Mouse (Mus musculus) lung, postnatal 0 days (tissue): ENCODE results near the gene Slc24a2. TPM values are rescaled to one million over a fixed set of nuclear protein-coding genes. Genes with fewer than 3 reads are reported as not detected.

Experiments
- ATAC-seq: fragments of 200-750 bp; cut with Nextera tagmentation; 2 replicates; pipeline ENCODE4 v1.8.0; 2017; ENCODE audit warnings: moderate library complexity
- DNase-seq: peaks from one replicate; pipeline ENCODE4 v3.0.0-alpha.2; 2016; ENCODE audit warnings: low spot score
- H3K27ac ChIP-seq: fragments of 300-500 bp; sonication (generic); 2 replicates; pipeline ENCODE4 v1.5.1; 2014; ENCODE audit warnings: antibody characterized with exemption, mild to moderate bottlenecking, low read length, mixed read lengths
- H3K27me3 ChIP-seq: fragments of 300-500 bp; sonication (generic); replicated peaks from 2 replicates; pipeline ENCODE4 v1.6.1; 2014; ENCODE audit warnings: low read length, mixed read lengths; ENCODE audit not compliant: insufficient read depth
- H3K36me3 ChIP-seq: fragments of 300-500 bp; sonication (generic); 2 replicates; pipeline ENCODE4 v1.6.1; 2014; ENCODE audit warnings: low read length, mixed read lengths; ENCODE audit not compliant: insufficient read depth
- H3K4me1 ChIP-seq: fragments of 300-500 bp; sonication (generic); 2 replicates; pipeline ENCODE4 v1.6.1; 2014; ENCODE audit warnings: antibody characterized with exemption, low read depth, low read length, mixed read lengths; ENCODE audit not compliant: insufficient read depth
- H3K4me2 ChIP-seq: fragments of 300-500 bp; sonication (generic); replicated peaks from 2 replicates; pipeline ENCODE4 v1.6.1; 2014; ENCODE audit warnings: low read depth, mild to moderate bottlenecking, low read length, moderate library complexity, mixed read lengths
- H3K4me3 ChIP-seq: fragments of 300-500 bp; sonication (generic); 2 replicates; pipeline ENCODE4 v1.5.1; 2014; ENCODE audit warnings: low read depth, low read length
- H3K9ac ChIP-seq: fragments of 300-500 bp; sonication (generic); replicated peaks from 2 replicates; pipeline ENCODE4 v1.6.1; 2014; ENCODE audit warnings: low read depth, mild to moderate bottlenecking
- H3K9me3 ChIP-seq: fragments of 300-500 bp; sonication (generic); 2 replicates; pipeline ENCODE4 v1.6.1; 2016; ENCODE audit warnings: low read length, mixed read lengths
- CTCF ChIP-seq: IDR thresholded peaks from 2 replicates; pipeline ENCODE4 v1.5.1; 2016; ENCODE audit warnings: antibody characterized with exemption, mild to moderate bottlenecking
- EP300 ChIP-seq: IDR thresholded peaks from 2 replicates; pipeline ENCODE4 v1.6.1; 2016; ENCODE audit warnings: antibody characterized with exemption, mild to moderate bottlenecking, control low read depth
- WGBS: fragments of 180-500 bp; shearing (Covaris S2); extraction: QIAGEN DNeasy Blood & Tissue Kit; methylation state at CpG from one replicate; pipeline ENCODE4 v1.1.7; 2014; 5-methylcytosine and 5-hydroxymethylcytosine counted together
- polyA plus RNA-seq: library from polyadenylated mRNA; unstranded; fragments of >200 nt; fragmentation: Nextera tagmentation; extraction: Ambion mirVana; gene quantifications from 2 replicates; pipeline ENCODE4 v1.2.1, GENCODE M21; 2015

Slc24a2 gene
- polyA plus RNA-seq, 1 experiment from 2014 or later = 0.01 TPM

- H3K9me3 ChIP-seq = no peaks in the 10 kb centered on the region
- no peak overlapping the region for H3K4me3 ChIP-seq
- ATAC-seq (no peak), DNase-seq (no peak)
- no peaks in the 10 kb centered on the region for H3K36me3 ChIP-seq
- no peak overlapping the region for H3K27ac ChIP-seq
- no peaks in the 10 kb centered on the region for H3K27me3 ChIP-seq
- TF ChIP-seq CTCF (no peak), EP300 (no peak)
- 56% methylated on average over 3 of the region's 3 CpGs for WGBS
- H3K4me1 ChIP-seq = no peaks in the 10 kb centered on the region
- H3K9ac ChIP-seq = no peak overlapping the region
- no peak overlapping the region for H3K4me2 ChIP-seq
Observed at GRCm38 (mm10) chr4:87140901-87141300, 89.4 kb downstream of the Slc24a2 start.

GRCm38 (mm10) chr4:87132525-87132924 lies 97.8 kb downstream of the Slc24a2 start:
- no peak for ATAC-seq
- 83% methylated on average over 5 of the region's 5 CpGs for WGBS
- no peaks in the 10 kb centered on the region for H3K27me3 ChIP-seq

GRCm38 (mm10) chr4:87126756-87127155 lies 103.5 kb downstream of the Slc24a2 start:
- TF ChIP-seq EP300 (no peak), CTCF (no peak)
- no peaks in the 10 kb centered on the region for H3K4me1 ChIP-seq
- no peaks in the 10 kb centered on the region for H3K36me3 ChIP-seq
- H3K4me3 ChIP-seq = no peak overlapping the region
- H3K9me3 ChIP-seq = no peaks in the 10 kb centered on the region
- H3K4me2 ChIP-seq = no peak overlapping the region
- H3K9ac ChIP-seq = no peak overlapping the region
- H3K27ac ChIP-seq = no peak overlapping the region
- 60% methylated on average over 4 of the region's 4 CpGs for WGBS
- no peaks in the 10 kb centered on the region for H3K27me3 ChIP-seq
- DNase-seq = no peak
- ATAC-seq = no peak

More at GRCm38 (mm10) chr4:87132525-87132924, 97.8 kb downstream of the Slc24a2 start:
- no peak for TF ChIP-seq EP300
- no peak for TF ChIP-seq CTCF
- DNase-seq = no peak
- Histone ChIP-seq H3K36me3 (no peaks in the 10 kb centered on the region), H3K27ac (no peak overlapping the region), H3K4me2 (no peak overlapping the region), H3K4me3 (no peak overlapping the region), H3K9me3 (no peaks in the 10 kb centered on the region), H3K4me1 (no peaks in the 10 kb centered on the region), H3K9ac (no peak overlapping the region)

DNA sequence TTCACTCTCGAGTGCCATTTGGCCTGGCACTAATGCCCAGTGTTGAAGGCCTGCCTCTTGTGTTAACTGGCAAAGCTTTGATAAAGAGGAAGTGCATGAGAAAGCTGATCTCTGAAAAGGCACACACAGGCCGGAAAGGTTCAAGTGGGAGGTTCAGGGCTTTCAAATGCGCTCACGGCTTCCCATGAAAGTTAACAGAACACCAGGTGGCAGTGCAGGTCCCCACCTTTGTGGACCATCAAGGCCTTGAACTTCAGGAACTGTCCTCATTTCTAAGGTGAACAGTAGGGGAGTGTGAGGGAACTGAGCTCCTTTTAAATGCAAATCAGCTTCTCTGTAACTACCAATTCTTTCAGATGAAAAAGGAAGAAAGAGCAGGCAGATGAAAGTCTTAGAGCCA lies 110.5 kb downstream of the Slc24a2 start:
- no peaks in the 10 kb centered on the region for H3K9me3 ChIP-seq
- WGBS = 41% methylated on average over 4 of the region's 4 CpGs
- no peak for ATAC-seq
- no peak overlapping the region for H3K9ac ChIP-seq
- no peaks in the 10 kb centered on the region for H3K4me1 ChIP-seq
- H3K27me3 ChIP-seq = no peaks in the 10 kb centered on the region
- no peak overlapping the region for H3K4me3 ChIP-seq
- no peak overlapping the region for H3K4me2 ChIP-seq
- H3K27ac ChIP-seq = no peak overlapping the region
- TF ChIP-seq CTCF = no peak
- no peak for TF ChIP-seq EP300
- no peaks in the 10 kb centered on the region for H3K36me3 ChIP-seq
- no peak for DNase-seq

- H3K4me1 ChIP-seq = no peaks in the 10 kb centered on the region
- H3K9ac ChIP-seq = no peak overlapping the region
- ATAC-seq = no peak
- H3K27ac ChIP-seq = no peak overlapping the region
- H3K27me3 ChIP-seq = no peaks in the 10 kb centered on the region
- no peaks in the 10 kb centered on the region for H3K36me3 ChIP-seq
- TF ChIP-seq EP300 (no peak), CTCF (no peak)
- no peak for DNase-seq
- no peaks in the 10 kb centered on the region for H3K9me3 ChIP-seq
- 50% methylated on average over 4 of the region's 4 CpGs for WGBS
- H3K4me3 ChIP-seq = no peak overlapping the region
- no peak overlapping the region for H3K4me2 ChIP-seq
Observed at GRCm38 (mm10) chr4:87115726-87116125, 114.6 kb downstream of the Slc24a2 start.

DNA sequence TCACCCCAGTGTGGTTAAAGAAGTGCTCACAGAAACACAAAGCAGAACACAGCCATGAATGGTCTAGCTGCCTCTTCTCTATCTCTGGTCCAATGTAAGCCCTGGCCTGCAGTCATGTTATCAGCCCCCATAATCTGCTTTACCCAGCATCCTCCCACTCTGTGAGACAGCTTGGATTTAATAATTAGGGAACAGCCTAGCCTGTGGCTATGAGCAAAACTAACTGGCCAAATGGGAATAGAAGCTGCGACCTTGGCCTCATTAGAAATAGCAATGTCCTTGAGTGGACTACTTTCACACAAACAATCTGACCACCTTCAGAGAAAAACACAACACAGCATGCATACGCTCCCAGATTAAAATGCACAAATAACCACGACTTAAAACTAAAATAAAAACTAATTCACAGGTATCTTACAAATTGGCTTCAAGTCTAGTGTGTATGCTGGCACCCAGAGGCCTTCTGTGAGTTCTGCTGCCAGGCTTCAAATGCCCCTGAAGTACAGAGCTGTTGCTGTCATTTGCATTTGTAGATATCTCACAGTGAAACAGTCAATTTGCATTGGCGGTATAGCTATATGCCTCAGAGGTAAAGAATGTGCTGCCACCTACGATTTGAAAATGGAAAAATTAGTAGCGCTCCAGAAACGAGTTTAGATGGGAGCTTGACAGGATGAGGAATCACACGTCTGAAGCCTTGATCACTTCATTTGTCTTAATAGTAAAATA lies 120.8 kb downstream of the Slc24a2 start:
- Histone ChIP-seq H3K4me1 (no peaks in the 10 kb centered on the region), H3K36me3 (no peaks in the 10 kb centered on the region), H3K4me3 (no peak overlapping the region), H3K9ac (no peak overlapping the region), H3K27ac (no peak overlapping the region), H3K4me2 (no peak overlapping the region), H3K9me3 (no peaks in the 10 kb centered on the region), H3K27me3 (no peaks in the 10 kb centered on the region)
- 80% methylated on average over 8 of the region's 8 CpGs for WGBS
- no peak for DNase-seq
- ATAC-seq = no peak
- TF ChIP-seq CTCF (no peak), EP300 (no peak)

DNA sequence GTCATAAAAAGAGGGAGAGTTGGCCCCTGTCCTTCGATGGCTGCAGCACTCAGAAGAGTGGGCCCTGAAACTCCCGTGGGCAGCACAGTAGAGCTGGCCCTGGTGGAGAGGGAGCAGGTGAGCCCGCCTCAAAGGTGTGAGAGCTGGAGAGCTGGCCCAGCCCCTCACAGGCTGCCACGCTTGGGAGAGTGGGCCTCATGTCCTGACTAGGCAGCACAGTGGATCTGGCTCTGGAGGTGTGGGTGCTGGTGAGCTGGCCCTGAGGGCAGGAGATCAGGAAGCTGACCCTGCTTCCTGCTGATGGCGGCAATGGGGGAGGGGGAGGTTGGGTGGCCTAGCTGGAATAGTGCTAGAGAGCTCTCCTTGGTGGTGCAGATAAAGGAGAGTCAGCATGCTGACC lies 129.3 kb downstream of the Slc24a2 start:
- H3K4me2 ChIP-seq = no peak overlapping the region
- DNase-seq = no peak
- H3K9ac ChIP-seq = no peak overlapping the region
- H3K27ac ChIP-seq = no peak overlapping the region
- ATAC-seq = no peak
- no peak overlapping the region for H3K4me3 ChIP-seq
- WGBS = 52% methylated on average over 5 of the region's 5 CpGs
- no peaks in the 10 kb centered on the region for H3K4me1 ChIP-seq
- H3K9me3 ChIP-seq = no peaks in the 10 kb centered on the region
- no peaks in the 10 kb centered on the region for H3K36me3 ChIP-seq
- no peaks in the 10 kb centered on the region for H3K27me3 ChIP-seq
- TF ChIP-seq CTCF = no peak
- TF ChIP-seq EP300 = no peak
